Mouse (Mus musculus) brain, adult 2 months (tissue): ENCODE measurements around the gene Vps36.
A peak's percentile ranks its signal among the peaks of the same experiment; 100 is the strongest.

Experiments
- DNase-seq: peaks from one replicate; pipeline ENCODE4 v3.0.0; 2011; ENCODE audit warnings: low read depth, low spot score

Gene Vps36

DNA sequence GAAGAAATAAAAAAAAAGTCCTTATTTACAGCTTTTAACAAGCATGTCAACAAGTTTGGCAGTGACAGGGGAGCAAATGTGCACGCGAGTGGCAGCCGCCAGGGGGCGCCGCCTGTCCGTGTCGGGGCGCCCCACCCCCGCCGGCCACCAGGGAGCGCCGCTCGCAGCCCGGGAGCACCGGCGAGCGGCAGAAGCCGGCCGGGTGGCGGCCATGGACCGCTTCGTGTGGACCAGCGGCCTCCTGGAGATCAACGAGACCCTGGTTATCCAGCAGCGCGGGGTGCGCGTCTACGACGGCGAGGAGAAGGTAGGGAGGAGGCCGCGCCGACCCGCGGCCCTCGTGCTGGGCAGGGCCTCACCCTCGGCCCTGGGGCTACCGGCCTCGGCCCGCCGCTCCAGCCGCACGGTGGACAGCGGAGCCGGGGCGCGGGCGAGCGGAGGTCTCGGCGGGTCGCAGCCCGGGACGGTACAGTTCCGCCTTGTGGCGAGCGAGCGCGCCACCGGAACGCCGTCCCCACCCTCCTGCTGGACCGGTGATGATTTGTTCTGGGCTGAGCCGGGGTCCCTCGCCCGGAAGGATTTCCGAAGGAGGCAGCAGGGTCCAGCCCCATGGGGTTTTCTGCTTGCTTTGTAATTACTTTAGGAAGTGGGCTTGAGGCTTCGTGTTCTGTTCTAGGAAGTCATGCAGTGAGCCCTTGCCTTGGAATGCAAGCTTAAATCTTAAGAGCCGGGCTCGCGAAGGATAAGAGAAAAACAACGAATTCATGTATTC is at the start of gene Vps36:
TSS of gene Vps36 (plus strand) at position 150 of the 772 bp plus-strand sequence.
- peak; percentile 89 for DNase-seq

DNA sequence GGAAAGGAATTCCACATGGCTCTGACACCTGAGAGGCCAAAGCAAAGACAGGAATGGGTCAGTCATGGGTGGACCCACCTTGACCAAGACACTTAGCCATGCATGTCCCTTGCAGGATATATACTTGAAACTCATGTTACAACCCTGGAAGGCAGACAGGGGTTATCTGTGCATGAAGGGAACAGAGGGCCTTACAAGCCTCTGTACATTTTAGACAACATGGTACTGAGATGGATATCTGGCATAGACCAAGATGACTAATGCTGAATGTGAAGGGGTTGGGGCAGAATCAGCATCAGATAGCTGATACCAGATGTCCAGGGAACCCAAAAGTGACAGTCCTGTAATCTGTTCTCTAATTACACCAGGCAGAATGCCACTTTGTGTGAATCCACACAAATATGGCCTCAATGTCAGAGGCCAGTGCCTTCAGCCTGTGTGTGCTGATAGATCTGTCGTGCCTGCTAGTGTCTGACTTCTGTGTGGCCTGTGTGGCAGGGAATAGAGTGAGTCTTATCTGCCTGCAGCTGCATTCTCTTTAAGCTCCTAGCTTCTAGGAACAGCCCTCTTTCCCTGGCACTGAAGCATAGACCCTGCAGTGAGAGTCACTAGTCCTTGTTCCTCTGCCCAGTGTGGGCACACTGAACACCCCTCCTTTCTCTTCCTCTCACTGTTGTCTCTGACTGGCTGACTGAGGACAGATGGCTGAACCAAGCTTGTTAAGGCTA is 48.7 kb upstream of the Vps36 start:
- peak; percentile 52 for DNase-seq

- DNase-seq = no peak
Measured at GRCm38 (mm10) chr8:22145831-22146230, 46.8 kb upstream of the Vps36 start.

DNA sequence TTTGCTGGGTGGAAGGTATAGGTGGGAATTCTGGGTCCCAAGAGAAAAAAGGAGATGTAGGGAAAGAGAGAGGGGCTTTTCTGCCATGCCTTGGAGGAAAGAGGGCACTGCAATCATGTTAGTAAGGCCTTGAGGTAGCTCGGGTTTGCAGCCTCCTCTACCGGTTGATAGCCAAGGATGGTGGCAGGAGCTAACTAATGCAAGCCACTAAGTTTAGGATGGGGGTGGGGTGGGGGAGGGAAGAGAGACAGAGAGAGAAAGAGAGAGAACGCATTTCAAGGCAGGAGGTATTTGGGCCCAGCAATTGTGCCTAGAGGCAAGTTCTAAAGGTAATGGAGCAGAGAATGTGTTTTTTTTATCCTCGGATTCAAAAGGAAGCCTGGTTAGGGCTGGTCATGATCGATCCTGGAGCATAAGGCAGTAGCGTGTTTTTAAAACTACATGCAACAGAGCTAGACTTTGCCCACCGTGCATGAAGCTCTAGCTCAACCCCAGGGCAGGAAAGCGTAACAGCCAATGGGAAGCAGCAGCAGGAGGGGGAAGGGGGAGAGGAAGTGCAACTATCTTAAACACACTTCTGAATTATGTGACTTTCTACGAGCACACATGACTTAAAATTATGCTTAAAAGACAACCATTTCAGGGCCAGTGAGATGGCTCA is 44.8 kb upstream of the Vps36 start:
- DNase-seq = no peak

GRCm38 (mm10) chr8:22148367-22148740 is 44.3 kb upstream of the Vps36 start:
- DNase-seq = no peak

DNA sequence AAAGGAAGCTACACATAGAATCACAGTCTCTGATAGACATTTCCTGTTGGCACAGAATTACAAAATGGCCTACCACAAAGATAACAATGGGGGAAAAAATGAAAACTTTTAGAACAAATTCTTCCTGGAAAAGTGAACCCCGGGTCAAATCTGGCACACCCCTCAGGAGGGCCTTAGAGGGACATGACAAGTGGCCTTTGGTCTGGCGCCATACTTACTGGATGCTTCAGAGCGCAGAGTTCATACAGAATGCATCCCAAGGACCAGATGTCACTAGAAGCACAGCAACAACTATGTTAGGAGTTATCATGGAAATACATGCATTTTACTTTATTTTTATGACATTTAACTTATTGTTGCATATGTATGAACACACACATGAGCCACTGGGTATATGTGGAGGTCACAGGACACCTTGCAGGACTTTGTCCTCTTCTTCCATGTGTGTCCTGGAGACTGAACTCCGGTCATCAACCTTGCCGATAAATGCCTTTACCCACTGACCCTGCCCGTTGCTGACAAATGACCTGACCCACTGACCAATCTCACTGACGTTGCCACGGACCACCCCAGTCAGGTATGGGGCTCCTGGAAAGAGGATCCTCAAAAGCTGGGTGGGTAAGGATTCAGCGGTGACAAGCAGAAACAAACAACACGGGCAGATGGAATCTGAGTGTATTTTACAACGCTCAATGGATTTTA is 42.8 kb upstream of the Vps36 start:
- no peak for DNase-seq

- DNase-seq = no peak
Measured at GRCm38 (mm10) chr8:22150345-22150663, 42.3 kb upstream of the Vps36 start.

- no peak for DNase-seq
Measured at GRCm38 (mm10) chr8:22162206-22162605, 30.4 kb upstream of the Vps36 start.

DNA sequence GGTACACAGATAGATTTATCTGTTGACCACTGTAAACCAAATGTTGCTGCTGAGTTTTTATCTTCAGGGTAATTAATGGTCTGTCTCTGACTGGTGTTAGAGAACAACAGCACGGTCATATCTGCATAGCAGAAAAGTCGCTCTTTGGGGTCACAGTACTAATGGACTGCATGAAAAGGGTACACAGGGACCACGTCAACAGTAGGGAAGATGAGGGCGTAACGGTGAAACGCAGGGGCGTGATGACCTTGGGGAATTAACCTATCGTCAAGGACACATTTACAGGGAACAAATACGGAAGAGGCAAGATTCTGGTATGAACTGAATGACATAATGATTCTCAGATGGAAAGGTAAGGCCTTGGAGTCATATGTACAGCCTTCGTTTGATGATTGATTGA is 28.2 kb upstream of the Vps36 start:
- no peak for DNase-seq

GRCm38 (mm10) chr8:22165251-22166079 is 27.1 kb upstream of the Vps36 start:
- DNase-seq = peak; percentile 7

GRCm38 (mm10) chr8:22166080-22166603 is 26.5 kb upstream of the Vps36 start, which contains the start of gene Nek3:
Gene Nek3, minus strand, starts transcription at chr8:22166435.
- DNase-seq = peak; percentile 97

DNA sequence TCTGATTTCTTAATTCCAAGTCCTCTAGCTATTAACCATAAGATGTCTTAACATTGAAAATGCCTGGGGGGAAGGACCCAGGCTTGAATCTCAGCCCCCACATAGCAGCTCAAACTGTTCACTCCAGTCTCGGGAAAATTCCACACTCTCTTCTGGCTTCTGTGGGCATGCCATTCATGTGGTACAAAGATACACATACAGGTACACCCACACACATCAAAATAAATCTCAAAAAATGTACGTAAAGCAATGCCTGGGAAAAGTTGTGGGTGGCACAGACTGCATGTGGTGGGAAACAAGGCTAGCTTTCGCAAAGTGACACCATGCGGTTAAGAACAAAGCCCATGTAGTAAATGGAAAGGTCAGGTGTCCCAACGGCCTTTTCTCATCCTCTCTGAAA is 23.4 kb upstream of the Vps36 start:
- DNase-seq = peak; percentile 66

DNA sequence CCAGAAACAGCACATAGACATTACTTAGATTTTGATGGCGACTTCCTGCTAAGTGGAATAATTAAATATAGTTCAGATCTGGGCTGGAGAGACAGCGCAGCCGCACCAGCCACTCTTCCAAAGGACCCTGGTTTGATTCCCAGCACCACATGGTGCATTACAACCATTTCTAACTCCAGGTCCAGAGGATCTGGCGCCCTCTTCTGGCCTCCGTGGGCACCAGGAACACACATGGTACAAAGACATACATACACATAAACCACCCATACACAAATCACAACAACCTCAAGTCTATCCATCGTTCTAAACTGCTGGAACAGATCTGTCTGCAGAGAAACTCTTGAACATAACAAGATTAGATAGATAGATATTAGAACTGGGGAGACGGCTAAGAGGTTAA is 16.6 kb upstream of the Vps36 start:
- DNase-seq = no peak

DNA sequence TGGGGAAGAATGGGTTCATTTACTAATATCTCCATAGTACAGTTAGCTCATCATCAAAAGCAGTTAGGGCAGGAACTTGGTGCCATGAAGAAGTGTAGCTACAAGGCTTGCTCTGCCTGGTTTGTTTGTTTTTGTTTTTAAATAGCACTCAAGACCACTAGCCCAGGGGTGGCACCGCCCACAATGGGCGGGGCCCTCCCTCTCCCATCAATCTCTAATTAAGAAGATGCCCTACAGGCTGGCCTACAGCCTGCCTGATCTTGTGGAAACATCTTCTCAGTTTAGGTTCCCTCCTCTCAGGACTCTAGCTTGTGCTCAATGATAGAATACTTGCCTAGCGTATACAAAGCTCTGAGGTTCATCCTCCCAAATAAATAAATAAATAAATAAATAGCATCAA is 7.7 kb upstream of the Vps36 start:
- no peak for DNase-seq

DNA sequence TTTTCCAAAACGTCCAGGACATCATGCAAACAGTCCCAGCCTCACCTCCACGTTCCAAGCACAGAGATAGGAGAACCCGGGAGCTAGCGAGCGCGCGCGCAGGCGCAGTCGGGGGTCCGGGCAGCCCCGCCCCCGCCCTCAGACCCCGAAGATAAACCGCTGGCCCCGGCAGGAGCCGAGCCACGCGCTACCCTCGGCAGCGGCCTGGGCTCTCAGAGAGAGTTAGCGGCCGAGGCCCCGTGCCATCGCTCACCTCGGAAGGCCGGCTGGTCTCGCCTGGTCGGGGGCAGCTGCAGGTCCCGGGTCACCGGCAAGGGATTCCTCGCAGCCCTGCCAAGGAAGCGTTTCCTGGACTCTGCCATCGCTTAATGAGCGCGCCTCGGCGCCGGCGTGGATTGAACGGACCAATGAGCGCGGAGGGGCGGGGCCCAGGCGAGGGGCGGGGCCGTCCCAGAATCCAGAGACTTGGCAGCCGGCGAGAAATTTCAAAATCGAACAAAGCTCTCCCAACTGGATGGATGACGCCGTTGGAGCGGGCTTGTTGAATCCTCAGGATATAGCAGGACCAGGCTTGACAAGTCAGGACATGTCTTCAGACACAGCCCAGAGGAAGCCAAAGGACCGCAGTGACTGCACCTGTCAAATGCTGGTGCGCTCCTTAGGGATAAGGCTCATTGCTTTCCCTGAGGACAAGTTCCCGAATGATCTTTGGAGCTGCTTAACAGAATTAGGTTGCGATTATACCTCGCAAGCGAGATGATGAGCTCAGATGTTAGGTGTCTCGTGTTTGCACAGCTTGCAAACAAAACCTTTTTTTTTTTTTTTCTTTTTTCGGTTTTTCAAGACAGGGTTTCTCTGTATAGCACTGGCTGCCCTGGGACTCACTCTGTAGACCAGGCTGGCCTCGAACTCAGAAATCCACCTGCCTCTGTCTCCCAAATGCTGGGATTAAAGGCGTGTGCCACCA is 6.9 kb upstream of the Vps36 start, which contains the start of gene Ckap2:
TSS of gene Ckap2 (minus strand) at position 389 of the 967 bp plus-strand sequence.
- DNase-seq = peak; percentile 84

DNA sequence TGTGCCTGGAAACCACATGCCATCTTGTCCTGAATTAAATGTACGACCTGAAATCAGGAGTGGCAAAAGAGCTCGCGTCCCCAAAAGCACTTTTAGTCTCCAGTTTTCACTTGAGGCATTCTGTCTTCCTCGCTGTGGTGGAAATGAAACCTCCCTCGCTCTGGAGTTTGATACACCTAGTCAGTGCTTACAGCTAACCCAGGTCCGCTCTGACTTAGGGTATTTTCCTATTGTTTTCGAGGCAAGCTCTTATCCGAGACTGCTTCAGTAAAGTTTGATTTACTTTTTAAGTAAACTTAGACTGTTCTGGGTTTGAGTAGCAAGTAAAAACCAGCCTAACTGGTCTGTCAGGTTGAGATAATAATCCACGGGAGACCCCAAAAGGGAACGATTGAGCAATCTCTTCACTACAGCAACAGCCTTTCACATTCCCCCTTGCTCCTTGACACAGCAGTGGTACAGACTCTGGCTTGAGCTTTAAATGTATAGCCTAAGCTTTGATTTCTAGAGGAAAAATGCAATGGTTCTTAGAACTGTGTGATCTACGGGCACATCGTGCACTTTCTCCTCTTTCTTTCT is 912 bp downstream of the Vps36 start:
- peak; percentile 45 for DNase-seq

- DNase-seq = peak; percentile 10
Measured at GRCm38 (mm10) chr8:22197914-22198313, 5.3 kb downstream of the Vps36 start.

GRCm38 (mm10) chr8:22199481-22199880 is 6.9 kb downstream of the Vps36 start:
- DNase-seq = no peak

- DNase-seq = no peak
Measured at GRCm38 (mm10) chr8:22207535-22207934, 14.9 kb downstream of the Vps36 start.
